Mouse (Mus musculus) CD4-positive, CD25-positive, alpha-beta regulatory T cell, adult 2 months (primary cell): ENCODE measurements at regions not wholly inside any gene's neighbourhood (a gene's known extent, or its start where the extent isn't known, plus 50 kb on each side); places are given as distances from the start of the nearest gene placed in this dataset.
"Not testable (repeated sequence)": the region's sequence is repeated elsewhere in the genome, so short reads cannot be mapped to it uniquely, and the experiment has no call there.

ENCODE experiments used
- DNase-seq: peaks from one replicate; pipeline ENCODE4 v3.0.0-alpha.2; 2012; ENCODE audit warnings: low read depth, low spot score

DNA sequence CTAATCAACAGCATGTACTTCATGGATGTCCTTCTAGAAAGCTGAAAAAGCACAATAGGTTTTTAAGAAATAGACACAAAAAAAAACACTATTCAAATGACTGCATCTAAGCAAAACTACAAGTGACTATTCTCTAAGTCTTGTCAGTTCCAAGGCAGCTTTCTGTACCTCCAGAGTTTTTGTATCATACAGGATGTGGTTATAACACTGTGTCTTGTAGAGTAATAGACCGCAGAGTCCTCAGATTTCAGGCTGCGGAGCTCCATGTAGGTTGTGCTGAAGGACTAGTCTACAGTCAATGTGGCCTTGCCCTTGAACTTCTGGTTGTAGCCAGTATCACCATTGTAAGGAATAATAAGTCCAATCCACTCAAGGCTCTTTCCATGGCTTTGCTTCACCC is 1137.7 kb upstream of the Zfp386 start:
- peak; percentile 56 for DNase-seq

DNA sequence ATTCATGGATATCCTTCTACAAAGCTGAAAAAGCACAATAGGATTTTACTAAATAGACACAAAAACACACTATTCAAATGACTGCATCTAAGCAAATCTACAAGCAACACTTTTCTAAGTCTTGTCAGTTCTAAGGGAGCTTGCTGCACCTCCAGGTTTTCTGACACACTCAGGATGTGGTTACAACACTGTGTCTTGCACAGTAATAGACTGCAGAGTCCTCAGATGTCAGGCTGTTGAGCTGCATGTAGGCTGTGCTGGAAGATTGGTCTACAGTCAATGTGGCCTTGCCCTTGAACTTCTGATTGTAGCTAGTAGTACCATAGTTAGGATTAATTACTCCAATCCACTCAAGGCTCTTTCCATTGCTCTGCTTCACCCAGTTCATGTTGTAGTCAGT is 1133.1 kb upstream of the Zfp386 start:
- DNase-seq: peak; percentile 9

DNA sequence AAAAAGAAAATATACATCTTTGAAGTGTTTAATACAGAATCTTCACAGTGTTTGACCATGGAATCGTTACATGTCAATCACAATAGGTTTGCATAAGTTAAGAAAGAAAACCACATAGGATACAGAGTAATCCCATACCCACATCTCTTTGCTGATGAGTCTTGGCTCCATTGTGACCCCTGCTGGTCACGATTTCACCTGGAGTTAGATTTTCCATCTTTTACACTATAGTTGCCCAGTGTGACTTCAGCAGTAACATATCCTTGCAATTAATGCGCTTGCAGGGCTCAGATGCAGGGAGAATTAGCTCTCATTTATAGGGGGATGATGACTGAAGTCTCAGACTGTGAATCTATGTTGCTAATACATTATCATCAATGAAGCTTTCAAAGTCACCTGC is 1119.8 kb upstream of the Zfp386 start:
- DNase-seq: peak; percentile 50

DNA sequence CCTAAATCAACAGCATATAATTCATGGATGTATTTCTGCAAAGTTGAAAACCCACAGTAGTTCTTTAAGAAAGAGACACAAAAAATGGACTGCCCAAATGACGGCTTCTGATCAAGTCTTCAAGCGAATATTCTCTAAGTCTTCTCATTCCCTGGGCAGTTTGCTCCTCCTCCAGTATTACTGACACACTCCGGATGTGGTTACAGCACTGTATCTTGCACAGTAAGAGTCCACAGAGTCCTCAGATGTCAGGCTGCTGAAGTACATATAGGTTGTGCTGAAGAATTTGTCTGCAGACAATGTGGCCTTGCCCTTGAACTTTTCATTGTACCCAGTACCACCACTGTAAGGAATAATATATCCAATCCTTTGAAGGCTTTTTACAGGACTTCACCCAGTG is 1115.4 kb upstream of the Zfp386 start:
- peak; percentile 43 for DNase-seq

DNA sequence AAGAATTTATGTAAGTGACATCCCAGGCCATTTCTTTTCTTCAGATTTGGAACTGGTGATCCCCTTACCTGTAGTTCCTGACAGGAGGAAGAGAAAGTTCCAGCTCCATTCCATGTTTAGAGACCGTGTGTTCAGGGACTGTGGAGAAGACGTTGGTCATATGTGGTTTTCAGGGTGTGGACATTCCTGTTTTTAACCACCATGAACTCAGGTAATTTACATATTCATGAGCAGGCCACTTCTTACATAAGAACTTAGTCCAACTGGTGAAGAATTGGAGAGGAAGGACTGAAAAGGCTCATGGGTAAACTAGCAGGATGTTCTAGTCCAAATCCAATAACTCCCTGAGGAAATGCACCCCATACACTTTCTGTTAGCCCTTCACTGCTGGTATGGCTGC is 1114.9 kb upstream of the Zfp386 start:
- DNase-seq: no peak

DNA sequence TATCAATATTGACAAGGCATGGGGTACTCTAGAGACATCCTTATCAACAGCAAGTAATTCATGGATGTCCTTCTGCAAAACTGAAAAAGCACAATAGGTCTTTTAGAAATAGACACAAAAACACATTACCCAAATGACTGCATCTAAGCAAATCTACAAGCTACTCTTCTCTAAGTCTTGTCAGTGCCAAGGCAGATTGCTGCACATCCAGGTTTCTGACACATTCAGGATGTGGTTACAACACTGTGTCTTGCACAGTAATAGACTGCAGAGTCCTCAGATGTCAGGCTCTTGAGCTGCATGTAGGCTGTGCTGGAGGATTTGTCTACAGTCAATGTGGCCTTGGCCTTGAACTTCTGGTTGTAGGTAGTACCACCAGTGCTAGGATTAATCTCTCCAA is 1110.7 kb upstream of the Zfp386 start:
- peak; percentile 45 for DNase-seq

DNA sequence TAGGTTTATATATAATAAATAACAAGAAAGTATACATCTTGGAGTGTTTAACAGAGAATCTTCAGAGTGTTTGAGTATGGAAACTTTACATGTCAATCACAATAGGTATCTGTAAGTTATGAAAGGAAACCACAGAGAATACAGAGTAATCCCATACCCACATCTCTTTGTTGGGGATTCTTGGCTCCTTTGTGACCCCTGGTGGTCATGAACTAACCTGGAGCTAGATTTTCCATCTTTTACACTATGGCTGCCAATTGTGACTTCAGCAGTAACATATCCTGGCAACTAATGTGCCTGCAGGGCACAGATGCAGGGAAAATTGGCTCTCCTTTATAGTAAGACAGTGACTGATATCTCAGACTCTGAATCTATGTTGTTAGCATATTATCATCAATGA is 1107.9 kb upstream of the Zfp386 start:
- DNase-seq: peak; percentile 45

DNA sequence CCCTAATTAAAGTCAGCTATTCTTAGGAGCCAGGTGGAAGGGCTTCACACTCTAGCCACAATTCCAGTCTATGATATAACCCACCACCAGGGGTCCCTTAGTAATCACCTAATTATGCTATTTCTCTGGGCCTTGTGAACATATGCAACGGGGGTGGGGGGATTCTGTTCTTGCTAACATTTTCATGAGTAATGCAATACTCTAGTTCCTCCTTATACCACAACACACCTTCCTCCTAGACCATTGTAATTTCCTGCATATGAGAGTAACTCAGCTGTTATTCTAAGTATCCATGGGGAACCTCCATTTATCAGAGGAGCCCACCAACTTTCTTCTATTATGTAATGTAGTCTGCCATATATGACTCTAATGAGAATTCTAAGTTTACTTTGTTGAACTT is 1085.4 kb upstream of the Zfp386 start:
- peak; percentile 17 for DNase-seq

DNA sequence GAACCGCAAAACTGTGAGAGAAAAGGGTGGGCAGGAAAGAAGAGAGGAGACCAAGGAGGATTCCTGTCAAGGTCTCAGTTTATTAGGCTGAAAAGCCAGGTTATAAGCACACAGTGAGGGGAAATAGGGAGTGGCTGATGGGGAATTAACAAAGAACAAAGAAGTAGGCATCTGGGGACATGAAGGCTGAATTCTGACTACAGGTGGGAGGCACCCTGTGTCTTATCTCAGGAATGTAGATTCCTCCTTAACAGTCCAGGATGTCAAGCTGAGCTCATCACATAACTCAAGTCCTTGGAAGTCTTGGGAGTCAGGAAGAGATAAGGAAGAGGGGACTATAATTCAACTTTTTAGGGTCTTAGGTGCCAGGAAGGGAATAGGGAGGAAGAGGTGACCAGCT is 1083.3 kb upstream of the Zfp386 start:
- not testable (repeated sequence) for DNase-seq

DNA sequence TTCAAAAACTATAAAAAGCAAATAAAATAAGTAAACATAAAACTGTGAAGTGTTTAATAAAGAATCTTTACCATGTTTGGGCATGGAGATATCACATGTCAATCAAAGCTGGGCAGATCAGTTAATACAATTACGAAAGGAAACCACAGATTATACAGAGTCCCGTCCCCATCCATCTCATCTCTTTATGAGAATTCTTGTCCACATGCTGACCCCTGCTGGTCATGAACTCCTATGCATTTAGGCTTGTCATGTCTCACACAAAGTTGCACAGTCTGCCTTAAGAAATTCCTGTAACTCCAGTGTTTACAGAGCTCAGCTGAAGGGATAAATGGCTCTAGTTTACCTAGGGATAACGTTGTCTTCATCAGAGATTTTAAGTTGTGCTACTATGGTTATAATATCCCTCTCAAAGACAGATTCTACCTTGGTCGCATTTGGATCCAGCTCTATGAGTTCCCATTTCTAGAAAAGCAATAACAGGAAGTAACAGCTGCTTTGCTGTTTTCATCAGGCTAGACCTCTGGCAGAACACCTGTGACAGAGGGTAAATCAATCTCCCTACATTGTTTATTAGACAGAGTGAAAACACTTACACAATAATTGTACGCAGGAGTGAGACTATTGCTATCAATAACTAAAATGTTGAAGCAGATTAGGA is 1065.9 kb upstream of the Zfp386 start:
- DNase-seq: peak; percentile 81

DNA sequence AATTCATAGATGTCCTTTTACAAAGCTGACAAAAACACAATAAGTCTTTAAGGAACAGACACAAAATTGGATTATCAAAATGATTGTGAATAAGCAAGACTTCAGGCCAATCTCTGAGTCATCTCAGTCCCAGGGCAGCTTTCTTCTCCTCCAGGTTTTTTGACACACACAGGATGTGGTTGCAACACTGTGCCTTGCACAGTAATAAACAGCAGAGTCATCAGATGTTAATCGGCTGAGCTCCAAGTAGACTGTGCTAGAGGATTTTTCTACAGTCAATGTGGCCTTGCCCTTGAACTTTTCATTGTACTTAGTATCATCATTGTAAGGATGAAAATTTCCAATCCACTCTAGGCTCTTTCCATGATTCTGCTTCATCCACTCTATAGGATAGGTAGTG is 1056.6 kb upstream of the Zfp386 start:
- DNase-seq: peak; percentile 77

DNA sequence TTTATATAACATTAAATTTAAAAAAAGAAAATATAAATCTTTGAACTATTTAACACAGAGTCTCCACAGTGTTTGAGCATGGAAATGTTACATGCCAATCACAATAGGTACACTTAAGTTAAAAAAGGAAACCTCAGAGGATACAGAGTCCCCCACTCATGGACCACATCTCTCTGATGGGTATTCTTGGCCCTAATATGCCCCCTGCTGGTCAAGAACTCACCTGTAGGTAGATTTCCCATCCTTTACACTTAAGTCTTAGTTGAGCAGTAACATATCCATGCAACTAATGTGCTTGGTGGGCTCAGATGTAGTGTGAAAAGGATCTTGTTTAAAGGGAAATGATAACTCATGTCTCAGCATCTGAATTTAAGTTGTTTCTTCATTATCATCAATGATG is 1050.7 kb upstream of the Zfp386 start:
- DNase-seq: peak; percentile 64

DNA sequence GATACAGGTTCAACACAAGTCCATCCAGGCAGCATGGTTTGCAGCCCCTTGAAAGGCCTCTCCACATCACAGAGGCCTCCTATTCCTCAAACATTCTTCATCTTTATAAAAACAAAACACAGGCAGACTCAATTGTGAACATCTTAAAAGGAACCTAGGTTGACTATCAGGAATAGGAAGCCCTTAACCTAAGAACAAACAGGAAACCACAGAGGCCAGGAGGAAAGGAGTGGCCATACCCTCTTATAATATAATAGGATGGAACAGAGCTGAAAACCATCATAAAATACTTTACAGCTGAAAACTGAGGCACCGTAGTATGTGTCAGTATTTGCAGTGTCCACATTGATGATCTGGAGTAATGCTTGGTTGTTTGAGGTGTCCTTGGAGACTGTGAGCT is 1044.4 kb upstream of the Zfp386 start:
- DNase-seq: no peak

DNA sequence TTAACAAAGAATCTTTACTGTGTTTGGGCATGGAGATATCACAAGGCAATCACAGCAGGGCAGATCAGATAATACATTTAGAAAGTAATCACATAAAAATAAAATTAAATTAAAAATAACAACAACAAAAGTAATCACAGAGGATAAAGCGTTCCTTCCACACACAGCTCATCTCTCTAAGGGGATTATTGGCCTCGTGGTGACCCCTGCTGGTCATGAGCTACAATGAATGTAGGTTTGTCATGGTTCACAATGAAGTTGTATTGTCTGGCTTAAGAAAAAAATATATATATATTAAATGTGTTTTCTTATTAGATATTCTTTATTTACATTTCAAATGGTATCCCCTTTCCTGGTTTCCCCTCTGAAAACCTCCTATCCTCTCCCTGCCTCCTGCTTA is 1039.1 kb upstream of the Zfp386 start:
- peak; percentile 63 for DNase-seq

DNA sequence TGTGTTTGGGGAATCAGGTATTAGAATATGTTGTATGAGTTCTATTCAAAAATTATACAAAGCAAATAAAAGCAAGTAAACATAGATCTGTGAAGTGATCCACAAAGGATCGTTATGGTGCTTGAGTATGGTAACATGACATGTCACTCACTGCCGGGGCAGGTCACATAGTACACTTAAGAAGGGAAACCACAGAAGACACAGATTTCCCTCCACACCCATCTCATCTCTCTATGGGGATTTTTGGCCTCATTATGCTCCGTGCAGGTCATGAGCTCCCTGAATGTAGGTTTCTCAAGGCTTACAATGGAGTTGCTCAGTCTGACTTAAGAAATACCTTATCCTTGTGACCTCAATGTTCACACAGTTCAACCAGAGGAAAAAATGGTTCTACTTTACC is 1034.8 kb upstream of the Zfp386 start:
- peak; percentile 20 for DNase-seq

DNA sequence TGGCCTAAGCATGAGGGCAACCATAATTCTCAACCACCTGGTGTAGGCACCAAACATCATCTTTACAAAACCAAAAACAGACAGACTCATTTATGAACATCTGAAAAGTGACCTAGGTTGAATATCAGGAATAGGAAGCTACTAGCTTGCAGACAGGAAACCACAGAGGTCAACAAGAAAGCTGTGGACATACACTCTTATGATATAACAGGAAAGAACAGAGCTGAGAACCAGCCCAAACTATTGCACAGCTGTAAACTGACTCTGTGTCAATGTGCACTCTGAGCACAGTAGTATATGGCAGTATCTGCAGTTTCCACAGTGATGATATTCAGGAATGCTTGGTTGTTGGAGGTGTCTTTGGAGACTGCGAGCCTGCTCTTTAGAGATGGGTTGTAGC is 1023.8 kb upstream of the Zfp386 start:
- DNase-seq: no peak

DNA sequence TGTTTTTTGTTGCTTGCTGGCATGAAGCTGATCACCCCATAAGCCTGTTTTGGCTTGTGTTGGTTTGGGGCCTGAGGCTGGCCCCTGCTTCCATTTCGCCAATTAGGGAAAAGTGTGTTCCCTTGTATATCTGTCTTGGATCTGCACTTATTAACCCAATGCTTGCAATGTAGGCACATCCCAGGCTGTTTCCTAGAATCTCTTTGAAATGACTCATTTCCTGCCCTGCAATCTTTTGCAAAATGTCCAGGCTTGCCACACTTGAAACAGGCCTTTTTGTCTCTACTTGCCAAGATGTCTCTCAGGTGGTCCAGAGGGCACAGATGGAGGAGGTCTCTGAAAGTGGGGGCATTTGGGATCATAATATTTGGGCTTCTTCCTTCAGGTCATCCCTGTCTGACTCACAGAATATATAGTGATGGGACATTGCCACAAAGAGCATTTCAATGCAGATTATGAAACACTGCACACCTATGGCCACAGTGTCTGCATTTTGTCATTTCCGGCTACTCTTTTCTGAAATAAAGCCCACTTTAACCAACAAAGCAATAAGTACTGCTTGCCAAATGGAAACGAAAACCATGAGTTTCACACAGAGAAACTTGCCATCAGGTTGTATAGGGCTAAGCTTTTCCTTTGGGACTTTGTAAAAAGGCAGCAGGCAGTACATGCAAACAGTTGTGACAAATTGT is 1012.9 kb upstream of the Zfp386 start:
- DNase-seq: no peak

DNA sequence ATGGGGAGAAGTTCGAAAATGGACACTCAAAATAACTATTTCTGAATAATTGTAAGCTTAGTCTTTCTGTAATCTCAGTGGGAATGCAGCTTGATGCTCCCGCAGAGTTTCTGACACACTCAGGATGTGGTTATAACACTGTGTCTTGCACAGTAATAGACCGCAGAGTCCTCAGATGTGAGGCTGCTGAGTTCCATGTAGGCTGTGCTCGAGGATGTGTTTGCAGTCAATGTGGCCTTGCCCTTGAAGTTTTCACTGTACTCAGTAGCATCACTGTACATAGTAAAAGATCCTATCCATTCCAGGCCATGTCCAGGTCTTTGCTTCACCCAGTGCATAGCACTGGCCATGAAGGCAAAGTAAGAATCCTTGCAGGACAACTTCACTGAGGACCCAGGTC is 992.4 kb upstream of the Zfp386 start:
- peak; percentile 37 for DNase-seq

DNA sequence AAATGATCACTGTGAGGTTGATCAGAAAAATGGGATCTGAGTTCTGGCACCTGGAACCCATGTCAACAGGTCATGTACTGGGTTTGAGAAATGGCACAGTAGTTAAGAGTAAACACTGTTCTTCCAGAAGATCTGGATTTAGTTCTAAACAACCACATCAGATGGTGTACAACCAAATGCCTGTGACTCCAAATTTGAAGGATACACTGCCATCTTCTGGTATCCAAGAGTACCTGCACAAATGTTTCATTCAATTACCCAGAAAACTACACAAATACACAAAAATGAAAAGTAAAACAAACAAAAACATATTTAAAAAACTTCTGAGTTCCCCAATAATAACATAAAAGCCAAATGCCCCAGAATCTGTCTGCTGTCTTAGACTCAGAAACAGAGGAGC is 987.6 kb upstream of the Zfp386 start:
- DNase-seq: peak; percentile 12

DNA sequence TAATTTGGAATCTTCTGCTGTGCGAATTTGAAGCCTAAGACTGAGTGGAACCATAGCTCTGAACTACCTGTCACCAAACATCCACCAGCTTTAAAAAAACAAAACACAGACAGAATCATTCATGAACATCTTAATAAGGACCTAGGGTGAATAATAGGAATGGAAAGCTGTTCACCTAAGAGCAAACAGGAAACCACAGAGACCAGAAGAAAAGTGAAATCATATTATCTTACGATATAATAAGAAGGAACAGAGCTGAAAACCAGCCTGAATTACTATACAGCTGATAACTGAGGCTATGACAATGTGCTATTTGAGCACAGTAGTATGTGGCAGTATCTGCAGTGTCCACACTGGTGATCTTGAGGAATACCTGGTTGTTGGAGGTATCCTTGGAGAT is 980.3 kb upstream of the Zfp386 start:
- DNase-seq: peak; percentile 7

DNA sequence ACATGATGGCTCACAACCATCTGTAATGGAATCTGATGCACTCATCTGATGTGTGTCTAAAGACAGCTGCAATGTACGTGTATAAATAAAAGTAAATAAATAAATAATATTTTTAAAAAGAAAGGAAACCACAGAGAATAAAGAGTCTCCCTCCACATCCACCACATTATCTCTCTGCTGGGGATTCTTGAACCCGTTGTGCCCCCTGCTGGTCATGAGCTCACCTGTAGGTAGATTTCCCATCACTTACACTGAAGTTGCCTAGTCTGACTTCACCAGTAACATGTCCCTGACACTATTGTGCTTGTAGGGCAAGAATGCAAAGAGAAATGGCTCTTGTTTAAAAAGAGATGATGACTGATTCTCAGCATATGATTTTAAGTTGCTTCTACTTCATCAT is 956.1 kb upstream of the Zfp386 start:
- peak; percentile 62 for DNase-seq

DNA sequence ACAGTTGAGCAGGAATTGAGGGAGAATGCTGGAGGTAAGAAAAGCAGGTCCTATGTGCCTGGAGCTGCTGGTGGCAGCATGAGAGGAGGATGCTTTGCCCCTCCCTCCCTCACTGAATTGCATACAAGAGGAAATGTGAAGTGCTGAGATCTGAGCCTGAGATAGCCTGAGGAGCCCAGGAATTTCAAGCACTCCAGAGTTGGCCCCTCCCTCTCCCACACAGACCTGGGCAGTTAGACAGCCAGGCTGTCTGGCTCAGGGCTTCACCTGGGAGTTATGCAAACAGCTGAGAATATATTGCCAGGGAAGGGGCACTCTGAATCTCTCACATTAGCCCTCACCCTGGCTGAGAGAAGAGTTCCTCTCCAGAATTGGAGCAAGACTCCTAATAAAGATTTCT is 937.8 kb upstream of the Zfp386 start:
- no peak for DNase-seq

DNA sequence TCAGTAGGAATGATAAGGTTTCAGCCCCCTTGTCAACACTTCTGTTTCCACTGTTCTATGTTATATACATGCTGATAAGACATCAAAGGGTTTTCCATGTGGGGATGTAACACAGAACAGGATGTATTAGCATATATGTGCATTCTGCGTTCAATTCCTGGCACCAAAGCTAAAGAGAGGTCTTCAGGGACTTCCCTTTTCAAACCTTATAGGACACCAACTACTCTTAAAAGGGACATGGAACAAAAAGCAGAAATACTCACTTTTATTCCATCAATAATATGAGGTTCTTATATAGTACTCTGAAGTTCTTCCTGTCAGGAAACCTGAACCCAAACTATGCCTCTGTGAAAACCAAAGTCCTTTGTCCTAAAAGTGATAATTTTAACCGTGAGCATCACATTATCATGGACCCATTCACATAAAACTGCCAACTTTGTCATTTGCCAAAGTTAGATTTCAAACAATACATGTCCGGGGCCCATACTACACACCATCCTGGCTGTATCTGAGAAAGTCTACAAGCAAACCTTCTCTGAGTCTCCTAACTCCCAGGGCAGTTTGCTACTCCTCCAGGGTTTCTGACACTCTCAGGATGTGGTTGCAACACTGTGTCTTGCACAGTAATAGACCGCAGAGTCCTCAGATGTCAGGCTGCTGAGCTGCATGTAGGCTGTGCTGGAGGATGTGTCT is 928.2 kb upstream of the Zfp386 start:
- DNase-seq: peak; percentile 22
